Mouse (Mus musculus): ENCODE measurements around the gene Prdm10.

GRCm38 (mm10) chr9:31352716-31353115 lies 72.4 kb downstream of the Prdm10 start:
- TF ChIP-seq CTCF (IDR thresholded peaks at IDR 0.05; ENCODE audit: control insufficient read depth, insufficient read depth, insufficient replicate concordance, low read depth, low read length): no peak
- TF ChIP-seq POLR2A (IDR thresholded peaks at IDR 0.05; ENCODE audit: control insufficient read depth, low read depth, low read length): no peak
